Mouse (Mus musculus) heart, adult 2 months (tissue): ENCODE measurements at regions not wholly inside any gene's neighbourhood (a gene's known extent, or its start where the extent isn't known, plus 50 kb on each side); places are given as distances from the start of the nearest gene placed in this dataset.
"Not testable (repeated sequence)": the region's sequence is repeated elsewhere in the genome, so short reads cannot be mapped to it uniquely, and the experiment has no call there.

Source experiments
- DNase-seq, 2 experiments: peaks; one replicate each; pipeline ENCODE4 v3.0.0; 2021
- H3K27ac ChIP-seq: fragments of 200-600 bp; 2 replicates; pipeline ENCODE4 v1.8.1; 2022
- H3K27me3 ChIP-seq: fragments of 200-500 bp; 2 replicates; pipeline ENCODE4 v1.6.1; 2012; ENCODE audit warnings: mild to moderate bottlenecking, low read length, inconsistent platforms, mixed read lengths; ENCODE audit not compliant: control insufficient read depth, insufficient read depth
- H3K36me3 ChIP-seq: fragments of 200-500 bp; 2 replicates; pipeline ENCODE4 v1.6.1; 2012; ENCODE audit warnings: low read length, inconsistent platforms; ENCODE audit not compliant: control insufficient read depth, insufficient read depth
- H3K4me1 ChIP-seq: fragments of 200-500 bp; 2 replicates; pipeline ENCODE4 v1.6.1; 2011; ENCODE audit warnings: low read length; ENCODE audit not compliant: control insufficient read depth, insufficient read depth
- H3K4me3 ChIP-seq: fragments of 200-600 bp; 2 replicates; pipeline ENCODE4 v1.8.1; 2022
- H3K79me2 ChIP-seq: fragments of 200-500 bp; replicated peaks from 2 replicates; pipeline ENCODE4 v1.6.1; 2012; ENCODE audit warnings: mild to moderate bottlenecking, inconsistent platforms, low read length, moderate library complexity, mixed read lengths; ENCODE audit not compliant: control insufficient read depth, insufficient read depth
- H3K9ac ChIP-seq: fragments of 200-500 bp; 2 replicates; pipeline ENCODE4 v1.6.1; 2012; ENCODE audit warnings: low read depth, mild to moderate bottlenecking, control low read depth, inconsistent platforms, low read length, mixed read lengths
- CTCF ChIP-seq: fragments of 200-600 bp; IDR thresholded peaks from 2 replicates; pipeline ENCODE4 v1.8.1; 2022; ENCODE audit warnings: antibody characterized with exemption, mild to moderate bottlenecking, moderate library complexity
- EP300 ChIP-seq: fragments of 200-500 bp; IDR thresholded peaks from 2 replicates; pipeline ENCODE4 v1.6.1; 2011; ENCODE audit warnings: low read depth, low read length, control low read depth; ENCODE audit not compliant: insufficient read depth
- POLR2A ChIP-seq: fragments of 200-500 bp; IDR thresholded peaks from 2 replicates; pipeline ENCODE4 v1.6.1; 2011; ENCODE audit warnings: mild to moderate bottlenecking, low read depth, low read length, control low read depth; ENCODE audit not compliant: insufficient read depth
- WGBS: fragments of 180-500 bp; shearing (Covaris S2); methylation state at CpG from one replicate; pipeline ENCODE4 v1.1.7; 2018; 5-methylcytosine and 5-hydroxymethylcytosine counted together
- intact Hi-C: fragments of 180-260 bp; cut with DNase I; formaldehyde crosslinking; loops from one replicate; pipeline ENCODE4 v1.15.1; 2025

DNA sequence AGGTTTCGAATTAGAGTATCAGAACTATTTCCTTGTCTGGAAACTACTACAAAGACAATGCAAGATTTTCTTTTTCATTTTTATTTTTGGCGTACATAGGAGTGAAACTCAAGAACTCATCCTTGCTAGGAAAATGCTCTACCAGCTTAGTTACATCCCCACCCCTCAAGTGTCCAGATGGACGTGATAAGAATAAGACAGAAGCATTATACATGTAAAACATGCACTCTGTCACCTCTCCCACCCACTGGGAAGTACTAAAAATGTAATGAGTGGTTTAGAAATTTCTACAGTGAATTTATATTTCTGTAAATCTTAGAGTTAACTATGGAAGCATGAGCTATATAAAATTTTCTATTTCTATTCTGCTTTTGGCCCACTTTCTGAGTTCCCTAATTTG lies 1089.3 kb upstream of the Gje1 start:
- Histone ChIP-seq H3K27ac (no peak overlapping the region), H3K9ac (no peak overlapping the region), H3K27me3 (no peaks in the 10 kb centered on the region), H3K4me3 (no peak overlapping the region), H3K4me1 (no peaks in the 10 kb centered on the region), H3K79me2 (no peaks in the 10 kb centered on the region), H3K36me3 (no peaks in the 10 kb centered on the region)
- intact Hi-C loops: no loop called here
- DNase-seq: no peak
- 72% methylated on average over 3 of the region's 3 CpGs for WGBS
- TF ChIP-seq POLR2A (no peak), EP300 (no peak), CTCF (no peak)

DNA sequence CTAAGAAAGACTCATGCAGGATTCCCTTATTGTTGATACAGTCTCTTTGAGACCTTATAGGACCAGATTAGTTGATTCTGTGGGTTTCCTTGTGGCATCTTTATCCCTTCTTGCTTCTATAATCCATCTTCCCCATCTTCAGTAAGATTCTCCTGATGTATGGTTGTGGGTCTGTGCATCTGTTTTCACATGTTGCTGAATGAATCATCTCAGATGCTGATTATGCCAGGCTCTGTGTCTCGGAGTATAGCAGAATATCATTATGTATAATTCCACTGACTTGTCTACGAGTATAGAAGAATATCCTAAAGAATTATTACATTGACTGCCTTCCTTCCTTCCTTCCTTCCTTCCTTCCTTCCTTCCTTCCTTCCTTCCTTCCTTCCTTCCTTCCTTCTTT lies 1087.8 kb upstream of the Gje1 start:
- Histone ChIP-seq H3K79me2 (no peaks in the 10 kb centered on the region), H3K4me1 (no peaks in the 10 kb centered on the region), H3K4me3 (no peak overlapping the region), H3K27ac (no peak overlapping the region), H3K9ac (no peak overlapping the region), H3K27me3 (no peaks in the 10 kb centered on the region), H3K36me3 (no peaks in the 10 kb centered on the region)
- 72% methylated on average over 2 of the region's 2 CpGs for WGBS
- intact Hi-C loops: no loop called here
- no peak for DNase-seq
- TF ChIP-seq EP300 (no peak), CTCF (no peak), POLR2A (no peak)

DNA sequence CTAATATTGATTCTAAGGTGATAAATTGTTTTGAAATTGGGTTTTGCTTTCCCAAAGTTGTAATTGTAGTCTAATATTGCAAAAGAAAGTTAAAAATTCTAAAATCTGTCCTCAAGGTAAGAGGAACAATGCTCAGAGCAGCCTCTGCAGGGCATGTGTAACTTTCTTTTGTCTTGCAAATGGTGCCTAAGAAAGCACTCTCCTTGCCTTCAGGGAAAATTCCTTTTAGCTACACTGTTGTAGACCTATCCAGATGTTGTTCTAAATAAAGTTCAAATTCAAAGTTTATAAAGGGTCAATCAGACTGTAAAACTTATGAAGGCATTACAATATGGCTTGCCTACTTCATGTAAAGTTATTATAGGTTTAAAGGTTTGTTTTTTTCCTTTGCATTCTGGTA lies 1075.2 kb upstream of the Gje1 start:
- intact Hi-C loops, DNase-seq, H3K4me3 ChIP-seq: not testable (repeated sequence)

DNA sequence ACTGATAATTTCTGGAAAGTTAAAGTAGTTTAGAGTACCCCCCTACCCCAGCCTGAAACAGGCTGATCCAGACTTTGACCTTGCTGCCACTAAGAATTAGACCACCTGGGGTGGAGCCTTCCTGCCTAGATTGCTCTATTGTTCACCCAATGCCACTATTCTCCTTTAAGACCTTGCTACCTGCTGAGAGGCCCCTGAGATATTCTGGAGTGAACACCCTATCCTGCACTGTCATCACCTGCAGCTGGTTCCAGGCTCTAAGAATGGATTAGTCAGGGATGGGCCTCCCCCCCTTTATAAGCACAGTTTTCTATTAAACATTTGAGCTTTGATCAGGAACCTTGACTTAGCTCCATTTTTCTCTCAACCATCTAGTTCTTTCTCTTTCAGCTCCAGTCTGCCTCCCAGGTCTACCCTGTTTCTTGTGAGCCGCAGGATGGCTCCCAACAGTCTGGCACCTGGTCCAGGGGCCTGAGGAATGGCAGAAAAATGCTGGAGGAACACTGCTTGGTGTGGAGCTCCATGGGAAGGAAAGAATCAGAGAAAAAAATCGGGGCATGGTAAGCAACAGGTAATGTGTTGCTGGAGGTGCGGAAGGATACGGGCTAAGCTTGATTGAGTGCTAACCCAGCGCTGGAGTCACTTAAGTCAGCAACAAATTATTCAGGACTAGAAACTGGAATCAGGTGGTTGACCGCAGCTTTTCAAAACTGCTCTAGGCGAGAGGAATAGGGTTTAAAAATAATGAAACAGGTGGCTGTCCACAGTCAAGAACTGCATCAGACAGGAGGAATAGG lies 1073.7 kb upstream of the Gje1 start:
- no peak overlapping the region for H3K9ac ChIP-seq
- no peaks in the 10 kb centered on the region for H3K27me3 ChIP-seq
- H3K4me3 ChIP-seq: no peak overlapping the region
- no peaks in the 10 kb centered on the region for H3K36me3 ChIP-seq
- TF ChIP-seq EP300 (no peak), POLR2A (no peak), CTCF (no peak)
- no peaks in the 10 kb centered on the region for H3K4me1 ChIP-seq
- intact Hi-C loops: no loop called here
- DNase-seq: no peak
- H3K27ac ChIP-seq: no peak overlapping the region
- WGBS: 59% methylated on average over 7 of the region's 7 CpGs
- H3K79me2 ChIP-seq: no peaks in the 10 kb centered on the region

More for the DNA sequence above, 1075.2 kb upstream of the Gje1 start:
- not testable (repeated sequence) for H3K9ac ChIP-seq, H3K27ac ChIP-seq, H3K36me3 ChIP-seq, H3K27me3 ChIP-seq, H3K4me1 ChIP-seq, H3K79me2 ChIP-seq

DNA sequence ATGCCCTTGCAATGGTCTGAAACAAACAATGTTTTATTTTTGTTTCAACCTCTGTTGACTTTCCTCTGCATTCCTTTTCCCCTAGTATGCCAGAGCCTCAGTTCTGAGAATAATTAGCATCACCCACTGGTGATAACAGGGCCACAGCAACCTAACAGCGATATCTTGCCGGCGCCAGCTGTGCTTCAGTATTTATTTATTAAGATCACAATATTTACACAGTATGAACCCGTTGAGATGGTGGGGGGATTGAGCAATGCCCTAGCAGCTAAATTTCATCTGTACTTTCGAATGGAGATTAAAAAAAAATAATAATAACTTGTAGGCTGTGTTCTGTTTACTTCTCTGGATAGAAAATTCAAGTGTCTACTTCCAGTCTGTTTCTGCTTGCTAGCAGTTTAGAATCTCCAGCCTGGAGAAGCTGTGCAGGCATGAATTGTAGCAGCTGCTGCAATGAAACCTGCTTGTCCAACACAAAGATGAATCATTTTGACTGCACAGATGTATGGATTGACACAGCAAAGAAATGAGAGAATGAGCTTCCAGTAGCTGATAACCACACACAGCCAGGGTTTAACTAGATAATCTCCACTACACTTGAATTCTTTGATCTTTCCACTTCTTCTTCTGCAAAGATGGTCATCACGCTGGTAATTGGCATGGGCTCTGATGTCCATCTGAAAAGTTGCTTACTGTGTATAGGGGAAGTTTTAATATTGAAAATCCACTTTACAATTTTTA lies 1042.1 kb upstream of the Gje1 start:
- intact Hi-C loops: no loop called here

DNA sequence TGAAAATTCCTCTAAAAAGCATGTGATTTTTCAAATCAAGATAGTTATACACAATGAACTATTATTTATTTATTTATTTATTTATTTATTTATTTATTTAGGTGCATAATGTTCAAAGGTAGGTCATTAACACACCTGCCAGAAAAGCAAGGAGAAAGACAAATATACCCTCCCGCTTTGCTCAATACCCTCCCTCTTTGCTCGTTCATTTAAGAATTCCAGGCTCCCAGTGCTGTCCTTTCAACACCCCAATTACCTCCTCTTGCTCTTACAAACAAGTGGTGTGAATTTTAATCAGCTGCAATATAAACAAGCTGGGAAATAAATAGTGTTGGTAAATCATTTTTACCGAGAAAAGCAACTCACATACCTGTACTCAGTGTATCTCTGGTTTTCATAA lies 1041.6 kb upstream of the Gje1 start:
- TF ChIP-seq EP300 (no peak), POLR2A (no peak), CTCF (no peak)
- Histone ChIP-seq H3K4me1 (no peaks in the 10 kb centered on the region; the same call in 1 of the 2 replicates), H3K27me3 (no peaks in the 10 kb centered on the region), H3K9ac (no peak overlapping the region), H3K79me2 (no peaks in the 10 kb centered on the region), H3K36me3 (no peaks in the 10 kb centered on the region), H3K4me3 (peak overlapping the region; percentile 39), H3K27ac (peak overlapping the region; percentile 53)
- intact Hi-C loops: no loop called here
- no peak for DNase-seq
- WGBS: 27% methylated on average over 3 of the region's 3 CpGs

More for the DNA sequence above, 1042.1 kb upstream of the Gje1 start:
- TF ChIP-seq EP300 (no peak), POLR2A (no peak), CTCF (no peak)
- Histone ChIP-seq H3K9ac (no peak overlapping the region), H3K4me3 (peak overlapping the region; percentile 39), H3K27me3 (no peaks in the 10 kb centered on the region), H3K4me1 (no peaks in the 10 kb centered on the region; the same call in 1 of the 2 replicates), H3K79me2 (no peaks in the 10 kb centered on the region), H3K27ac (peak overlapping the region; percentile 53), H3K36me3 (no peaks in the 10 kb centered on the region)
- 31% methylated on average over 6 of the region's 6 CpGs for WGBS
- DNase-seq: peak in 1 of 2 experiments; percentile 4
